Mouse (Mus musculus) hindbrain, embryonic 16.5 days (tissue): ENCODE data around the gene Traf3. TPM values are rescaled to one million over a fixed set of nuclear protein-coding genes. Genes with fewer than 3 reads are reported as not detected.

Source experiments
- ATAC-seq: fragments of 200-750 bp; cut with Nextera tagmentation; 2 replicates; pipeline ENCODE4 v1.8.0; 2017; ENCODE audit warnings: moderate TSS enrichment, moderate library complexity
- H3K27ac ChIP-seq: fragments of 300-500 bp; sonication (generic); 2 replicates; pipeline ENCODE4 v1.5.1; 2014; ENCODE audit warnings: low read depth, mild to moderate bottlenecking, control low read depth, low read length, moderate library complexity
- H3K27me3 ChIP-seq: fragments of 300-500 bp; sonication (generic); replicated peaks from 2 replicates; pipeline ENCODE4 v1.6.1; 2014; ENCODE audit warnings: low read length; ENCODE audit not compliant: control insufficient read depth, insufficient read depth
- H3K36me3 ChIP-seq: fragments of 300-500 bp; sonication (generic); 2 replicates; pipeline ENCODE4 v1.6.1; 2014; ENCODE audit warnings: mild to moderate bottlenecking, low read length, moderate library complexity, mixed read lengths; ENCODE audit not compliant: control insufficient read depth, insufficient read depth
- H3K4me1 ChIP-seq: fragments of 300-500 bp; sonication (generic); 2 replicates; pipeline ENCODE4 v1.6.1; 2014; ENCODE audit warnings: low read depth, low read length; ENCODE audit not compliant: control insufficient read depth, insufficient read depth
- H3K4me2 ChIP-seq: fragments of 300-500 bp; sonication (generic); 2 replicates; pipeline ENCODE4 v1.6.1; 2014; ENCODE audit warnings: mild to moderate bottlenecking, low read length, control low read depth, moderate library complexity
- H3K4me3 ChIP-seq: fragments of 300-500 bp; sonication (generic); 2 replicates; pipeline ENCODE4 v1.5.1; 2014; ENCODE audit warnings: mild to moderate bottlenecking, low read length, control low read depth, moderate library complexity
- H3K9ac ChIP-seq: fragments of 300-500 bp; sonication (generic); 2 replicates; pipeline ENCODE4 v1.6.1; 2014; ENCODE audit warnings: low read depth, mild to moderate bottlenecking, control low read depth, low read length, moderate library complexity
- H3K9me3 ChIP-seq: fragments of 300-500 bp; sonication (generic); 2 replicates; pipeline ENCODE4 v1.6.1; 2014; ENCODE audit warnings: mild to moderate bottlenecking, low read length, moderate library complexity; ENCODE audit not compliant: control insufficient read depth
- WGBS: fragments of 180-500 bp; shearing (Covaris S2); extraction: QIAGEN DNeasy Blood & Tissue Kit; methylation state at CpG from one replicate; pipeline ENCODE4 v1.1.7; 2014; 5-methylcytosine and 5-hydroxymethylcytosine counted together
- polyA plus RNA-seq: library from polyadenylated mRNA; unstranded; fragments of >200 nt; fragmentation: Nextera tagmentation; extraction: Ambion mirVana; gene quantifications from 2 replicates; pipeline ENCODE4 v1.2.1, GENCODE M21; 2015

The Traf3 gene
- polyA plus RNA-seq, 1 experiment from 2014 or later: 15.9 TPM

GRCm38 (mm10) chr12:111301322-111302017 lies 135.3 kb downstream of the Traf3 start:
- H3K9me3 ChIP-seq: no peaks in the 10 kb centered on the region
- H3K27ac ChIP-seq: no peak overlapping the region
- H3K4me3 ChIP-seq: no peak overlapping the region
- 94% methylated on average over 27 of the region's 27 CpGs for WGBS
- no peaks in the 10 kb centered on the region for H3K4me1 ChIP-seq
- no peak overlapping the region for H3K9ac ChIP-seq
- no peak for ATAC-seq
- no peaks in the 10 kb centered on the region for H3K27me3 ChIP-seq
- H3K36me3 ChIP-seq: peaks cover 63% of the 10 kb centered on the region
- H3K4me2 ChIP-seq: no peak overlapping the region

- H3K9me3 ChIP-seq: no peaks in the 10 kb centered on the region
- peaks cover 67% of the 10 kb centered on the region for H3K36me3 ChIP-seq
- no peak overlapping the region for H3K4me3 ChIP-seq
- ATAC-seq: no peak
- H3K27ac ChIP-seq: no peak overlapping the region
- 97% methylated on average over 14 of the region's 14 CpGs for WGBS
- H3K4me2 ChIP-seq: no peak overlapping the region
- H3K27me3 ChIP-seq: no peaks in the 10 kb centered on the region
- no peaks in the 10 kb centered on the region for H3K4me1 ChIP-seq
- H3K9ac ChIP-seq: no peak overlapping the region
These were observed 135.8 kb downstream of the Traf3 start for GRCm38 (mm10) chr12:111302018-111302345.

- Histone ChIP-seq H3K27ac (no peak overlapping the region), H3K9ac (no peak overlapping the region), H3K27me3 (no peaks in the 10 kb centered on the region), H3K4me1 (no peaks in the 10 kb centered on the region), H3K9me3 (no peaks in the 10 kb centered on the region), H3K36me3 (peaks cover 68% of the 10 kb centered on the region), H3K4me3 (no peak overlapping the region), H3K4me2 (no peak overlapping the region)
- WGBS: 94% methylated on average over 8 of the region's 8 CpGs
- no peak for ATAC-seq
These were observed 137.7 kb downstream of the Traf3 start for GRCm38 (mm10) chr12:111303702-111304337.

- Histone ChIP-seq H3K9me3 (no peaks in the 10 kb centered on the region), H3K36me3 (peaks cover 68% of the 10 kb centered on the region), H3K4me3 (no peak overlapping the region), H3K27me3 (no peaks in the 10 kb centered on the region), H3K27ac (no peak overlapping the region), H3K9ac (no peak overlapping the region), H3K4me1 (no peaks in the 10 kb centered on the region), H3K4me2 (no peak overlapping the region)
- ATAC-seq: no peak
- whole genome bisulfite sequencing: 75% methylated on average over 8 of the region's 8 CpGs
These were observed 140.7 kb downstream of the Traf3 start for GRCm38 (mm10) chr12:111306821-111307220.

- Histone ChIP-seq H3K9ac (no peak overlapping the region), H3K4me2 (no peak overlapping the region), H3K27me3 (no peaks in the 10 kb centered on the region), H3K9me3 (no peaks in the 10 kb centered on the region), H3K4me1 (no peaks in the 10 kb centered on the region), H3K4me3 (no peak overlapping the region), H3K27ac (no peak overlapping the region), H3K36me3 (peaks cover 68% of the 10 kb centered on the region)
- 79% methylated on average over 12 of the region's 12 CpGs for WGBS
- no peak for ATAC-seq
These were observed 143.1 kb downstream of the Traf3 start for GRCm38 (mm10) chr12:111309256-111309655.

- no peaks in the 10 kb centered on the region for H3K9me3 ChIP-seq
- peaks cover 71% of the 10 kb centered on the region for H3K36me3 ChIP-seq
- H3K27ac ChIP-seq: no peak overlapping the region
- H3K4me2 ChIP-seq: no peak overlapping the region
- no peaks in the 10 kb centered on the region for H3K27me3 ChIP-seq
- 84% methylated on average over 14 of the region's 14 CpGs for WGBS
- no peak for ATAC-seq
- H3K9ac ChIP-seq: no peak overlapping the region
- no peak overlapping the region for H3K4me3 ChIP-seq
- H3K4me1 ChIP-seq: no peaks in the 10 kb centered on the region
These were observed 143.8 kb downstream of the Traf3 start for GRCm38 (mm10) chr12:111309931-111310330.

GRCm38 (mm10) chr12:111311775-111312174 lies 145.6 kb downstream of the Traf3 start:
- Histone ChIP-seq H3K4me3 (no peak overlapping the region), H3K27me3 (no peaks in the 10 kb centered on the region), H3K9me3 (no peaks in the 10 kb centered on the region), H3K36me3 (peaks cover 71% of the 10 kb centered on the region), H3K9ac (no peak overlapping the region), H3K4me2 (no peak overlapping the region), H3K4me1 (no peaks in the 10 kb centered on the region), H3K27ac (no peak overlapping the region)
- WGBS: 95% methylated on average over 10 of the region's 10 CpGs
- ATAC-seq: no peak

- Histone ChIP-seq H3K4me3 (no peak overlapping the region), H3K4me2 (no peak overlapping the region), H3K9ac (no peak overlapping the region), H3K36me3 (peaks cover 78% of the 10 kb centered on the region), H3K4me1 (no peaks in the 10 kb centered on the region), H3K27ac (no peak overlapping the region), H3K27me3 (no peaks in the 10 kb centered on the region), H3K9me3 (no peaks in the 10 kb centered on the region)
- no peak for ATAC-seq
- 92% methylated on average over 7 of the region's 7 CpGs for WGBS
These were observed 148.1 kb downstream of the Traf3 start for GRCm38 (mm10) chr12:111314273-111314672.
